Mouse (Mus musculus) liver, embryonic 11.5 days (tissue): Measurements from ENCODE around the gene Psrc1. TPM values are rescaled to one million over a fixed set of nuclear protein-coding genes. Genes with fewer than 3 reads are reported as not detected.
A peak's percentile ranks its signal among the peaks of the same experiment; 100 is the strongest.

Experiments
- ATAC-seq: fragments of 200-750 bp; cut with Nextera tagmentation; replicated peaks from 2 replicates; pipeline ENCODE4 v1.8.0; 2017; ENCODE audit warnings: moderate number of reproducible peaks, mild to moderate bottlenecking, moderate TSS enrichment, moderate library complexity; ENCODE audit not compliant: low FRiP score
- DNase-seq: peaks from one replicate; pipeline ENCODE4 v3.0.0-alpha.2; 2017; ENCODE audit warnings: low spot score
- H3K27ac ChIP-seq: fragments of 300-500 bp; sonication (generic); 2 replicates; pipeline ENCODE4 v1.5.1; 2014; ENCODE audit warnings: mild to moderate bottlenecking, low read depth, low read length, control low read depth
- H3K27me3 ChIP-seq: fragments of 300-500 bp; sonication (generic); replicated peaks from 2 replicates; pipeline ENCODE4 v1.6.1; 2014; ENCODE audit warnings: low read length, mixed read lengths; ENCODE audit not compliant: control insufficient read depth, insufficient read depth
- H3K36me3 ChIP-seq: fragments of 300-500 bp; sonication (generic); 2 replicates; pipeline ENCODE4 v1.6.1; 2014; ENCODE audit warnings: mild to moderate bottlenecking, low read length, moderate library complexity, mixed read lengths; ENCODE audit not compliant: control insufficient read depth, insufficient read depth
- H3K4me1 ChIP-seq: fragments of 300-500 bp; sonication (generic); replicated peaks from 2 replicates; pipeline ENCODE4 v1.6.1; 2014; ENCODE audit warnings: low read length, mixed read lengths; ENCODE audit not compliant: control insufficient read depth, insufficient read depth
- H3K4me2 ChIP-seq: fragments of 300-500 bp; sonication (generic); 2 replicates; pipeline ENCODE4 v1.6.1; 2014; ENCODE audit warnings: mild to moderate bottlenecking, control low read depth, moderate library complexity
- H3K4me3 ChIP-seq: fragments of 300-500 bp; sonication (generic); 2 replicates; pipeline ENCODE4 v1.5.1; 2014; ENCODE audit warnings: low read depth, low read length, control low read depth
- H3K9ac ChIP-seq: fragments of 300-500 bp; sonication (generic); 2 replicates; pipeline ENCODE4 v1.6.1; 2014; ENCODE audit warnings: low read depth, low read length, control low read depth
- H3K9me3 ChIP-seq: fragments of 300-500 bp; sonication (generic); 2 replicates; pipeline ENCODE4 v1.6.1; 2016; ENCODE audit warnings: low read length, inconsistent platforms, mixed read lengths; ENCODE audit not compliant: control insufficient read depth
- WGBS: fragments of 180-500 bp; shearing (Covaris S2); extraction: QIAGEN DNeasy Blood & Tissue Kit; methylation state at CpG from one replicate; pipeline ENCODE4 v1.1.7; 2014; 5-methylcytosine and 5-hydroxymethylcytosine counted together
- polyA plus RNA-seq: library from polyadenylated mRNA; unstranded; fragments of >200 nt; fragmentation: Nextera tagmentation; extraction: Ambion mirVana; gene quantifications from 2 replicates; pipeline ENCODE4 v1.2.1, GENCODE M21; 2014

The Psrc1 gene
- polyA plus RNA-seq, 1 experiment from 2014 or later: 33.2 TPM

DNA sequence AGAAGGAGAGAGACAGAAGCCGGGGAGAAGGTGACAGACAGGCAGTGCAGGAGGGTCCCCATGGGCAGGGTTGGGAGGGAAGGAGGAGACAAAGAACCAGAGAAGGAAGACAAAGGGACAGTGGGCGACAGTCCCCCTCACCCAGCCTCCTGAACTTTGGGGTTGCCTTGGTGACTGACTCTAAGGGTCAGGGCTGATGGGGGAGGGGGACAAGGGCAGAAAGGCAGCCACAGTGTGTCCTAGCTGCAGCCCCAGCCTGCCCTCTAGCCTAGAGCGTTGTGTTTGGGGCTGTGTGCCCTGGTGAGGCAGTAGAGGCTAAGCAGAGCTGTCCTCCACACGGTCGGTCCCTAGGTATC lies 26.7 kb downstream of the Psrc1 start:
- Histone ChIP-seq H3K4me2 (no peak overlapping the region), H3K9ac (no peak overlapping the region), H3K9me3 (no peaks in the 10 kb centered on the region; the same call in 1 of the 2 replicates), H3K4me1 (peaks cover 3% of the 10 kb centered on the region; the same call in 1 of the 2 replicates), H3K4me3 (no peak overlapping the region), H3K27ac (no peak overlapping the region), H3K27me3 (peaks cover 9% of the 10 kb centered on the region), H3K36me3 (no peaks in the 10 kb centered on the region; the same call in none of the 2 replicates)
- ATAC-seq (no peak), DNase-seq (no peak)
- 39% methylated on average over 5 of the region's 5 CpGs for WGBS

DNA sequence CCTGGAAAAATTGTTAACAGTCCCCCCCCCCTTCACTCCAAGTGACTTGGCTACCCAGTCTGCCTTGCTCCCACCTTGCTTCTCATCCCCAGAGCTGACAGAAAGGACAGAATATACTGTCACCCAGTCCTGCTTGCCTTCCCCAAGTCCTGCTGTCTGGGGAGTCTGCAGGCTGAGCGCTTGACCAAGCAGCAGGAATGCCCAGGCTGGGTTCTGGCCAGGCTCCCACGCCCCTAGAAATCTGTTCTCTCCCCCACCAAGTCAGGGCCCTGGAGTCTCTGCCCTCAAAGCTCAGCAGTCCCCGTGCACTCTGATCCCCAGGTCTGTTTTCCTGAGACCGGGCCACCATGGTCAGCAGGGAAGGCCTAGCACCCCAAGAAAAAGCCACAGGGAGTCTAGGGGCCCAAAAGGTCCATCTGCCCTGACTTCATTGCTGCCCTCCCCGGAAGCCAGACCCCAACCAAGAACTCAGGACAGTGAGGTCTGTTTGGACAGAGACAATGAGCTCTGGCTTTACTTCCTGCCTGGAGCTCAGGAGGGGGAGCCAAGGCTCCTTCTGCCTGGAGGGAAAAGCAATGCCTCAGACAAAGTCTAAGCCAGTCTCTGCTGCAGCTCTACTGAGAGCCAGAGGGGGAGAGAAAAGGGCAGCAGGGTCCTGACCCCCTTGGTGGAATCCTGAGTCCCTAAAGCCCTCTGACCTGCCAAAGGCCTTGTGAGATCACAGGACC lies 27.6 kb downstream of the Psrc1 start:
- Histone ChIP-seq H3K27me3 (peaks cover 11% of the 10 kb centered on the region), H3K27ac (no peak overlapping the region)

GRCm38 (mm10) chr3:108411754-108412121 lies 28.1 kb downstream of the Psrc1 start:
- H3K4me3 ChIP-seq: no peak overlapping the region
- H3K27ac ChIP-seq: no peak overlapping the region
- peaks cover 16% of the 10 kb centered on the region for H3K27me3 ChIP-seq
- no peaks in the 10 kb centered on the region; the same call in 1 of the 2 replicates for H3K9me3 ChIP-seq
- H3K4me1 ChIP-seq: peaks cover 7% of the 10 kb centered on the region; the same call in 1 of the 2 replicates
- no peak overlapping the region for H3K9ac ChIP-seq
- H3K4me2 ChIP-seq: no peak overlapping the region
- H3K36me3 ChIP-seq: no peaks in the 10 kb centered on the region; the same call in none of the 2 replicates
- DNase-seq (no peak), ATAC-seq (no peak)
- WGBS: 69% methylated on average over 8 of the region's 8 CpGs

More for the DNA sequence above, 27.6 kb downstream of the Psrc1 start:
- Histone ChIP-seq H3K4me1 (peaks cover 7% of the 10 kb centered on the region; the same call in 1 of the 2 replicates), H3K9ac (0 out of 2 replicates have a peak overlapping the region, but pooled peaks have one; percentile 7), H3K4me2 (no peak overlapping the region), H3K36me3 (no peaks in the 10 kb centered on the region; the same call in none of the 2 replicates), H3K9me3 (no peaks in the 10 kb centered on the region; the same call in 1 of the 2 replicates), H3K4me3 (no peak overlapping the region)
- DNase-seq (no peak), ATAC-seq (no peak)
- WGBS: 64% methylated on average over 5 of the region's 5 CpGs

DNA sequence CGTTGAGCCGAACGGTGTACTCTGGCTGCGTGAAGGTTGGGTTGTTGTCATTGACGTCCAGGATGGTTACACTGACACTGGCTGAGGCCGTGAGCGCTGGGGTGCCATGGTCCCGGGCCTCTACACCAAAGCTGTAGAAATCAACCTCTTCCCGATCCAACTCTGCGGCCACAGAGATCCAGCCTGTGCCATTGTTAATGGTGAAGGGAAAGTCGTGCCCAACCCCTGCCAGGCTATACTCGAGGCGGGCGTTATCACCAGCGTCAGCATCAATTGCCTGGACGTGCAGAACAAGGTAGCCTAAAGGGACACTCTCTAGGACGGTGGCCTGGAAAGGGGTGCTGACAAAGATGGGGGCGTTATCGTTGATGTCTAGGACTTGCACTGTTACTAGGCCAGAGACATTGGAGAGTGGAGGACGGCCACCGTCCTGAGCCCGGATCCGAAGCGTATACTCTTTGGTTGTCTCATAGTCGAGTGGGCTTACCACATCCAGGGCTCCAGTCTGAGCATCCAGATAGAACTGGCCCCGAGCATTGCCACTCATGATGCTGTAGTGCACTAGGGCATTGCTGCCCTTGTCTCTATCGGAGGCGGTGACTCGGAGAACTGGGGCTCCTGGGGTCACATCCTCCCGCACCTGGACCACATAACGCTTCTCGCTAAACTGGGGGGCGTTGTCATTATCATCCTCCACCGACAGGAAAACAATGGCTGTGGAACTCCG lies 30.2 kb downstream of the Psrc1 start:
- ATAC-seq (no peak), DNase-seq (no peak)
- Histone ChIP-seq H3K9me3 (no peaks in the 10 kb centered on the region; the same call in 1 of the 2 replicates), H3K4me2 (no peak overlapping the region), H3K4me1 (peaks cover 7% of the 10 kb centered on the region; the same call in 1 of the 2 replicates), H3K36me3 (no peaks in the 10 kb centered on the region; the same call in none of the 2 replicates), H3K27me3 (peaks cover 30% of the 10 kb centered on the region), H3K27ac (no peak overlapping the region), H3K9ac (no peak overlapping the region), H3K4me3 (no peak overlapping the region)
- 93% methylated on average over 35 of the region's 35 CpGs for WGBS

GRCm38 (mm10) chr3:108414857-108415830 lies 31.5 kb downstream of the Psrc1 start, which contains the start of gene Celsr2:
TSS of gene Celsr2 (minus strand) at chr3:108415552.
- Histone ChIP-seq H3K9ac (peak within 1 kb of the TSS; percentile 68), H3K4me1 (peaks cover 7% of the 10 kb centered on the region; the same call in 1 of the 2 replicates), H3K27ac (no peak within 1 kb of the TSS), H3K36me3 (no peaks in the 10 kb centered on the region; the same call in none of the 2 replicates), H3K9me3 (no peaks in the 10 kb centered on the region; the same call in 1 of the 2 replicates), H3K27me3 (peaks cover 30% of the 10 kb centered on the region), H3K4me3 (peak within 1 kb of the TSS; percentile 73), H3K4me2 (peak within 1 kb of the TSS; percentile 100)
- WGBS: 7% methylated on average over 59 of the region's 67 CpGs
- ATAC-seq: peak; percentile 40; the same call in 1 of the 2 replicates
- DNase-seq: peak; percentile 69

- Histone ChIP-seq H3K9ac (peak overlapping the region; percentile 68), H3K27ac (no peak overlapping the region), H3K4me3 (peak overlapping the region; percentile 73), H3K9me3 (no peaks in the 10 kb centered on the region; the same call in 1 of the 2 replicates), H3K36me3 (no peaks in the 10 kb centered on the region; the same call in none of the 2 replicates), H3K4me2 (peak overlapping the region; percentile 100), H3K4me1 (peaks cover 7% of the 10 kb centered on the region; the same call in 1 of the 2 replicates), H3K27me3 (peaks cover 30% of the 10 kb centered on the region)
- DNase-seq: peak; percentile 84
- ATAC-seq: peak; percentile 82
- WGBS: 0% methylated on average over 47 of the region's 48 CpGs
These were observed 32.2 kb downstream of the Psrc1 start for GRCm38 (mm10) chr3:108415831-108416223.

DNA sequence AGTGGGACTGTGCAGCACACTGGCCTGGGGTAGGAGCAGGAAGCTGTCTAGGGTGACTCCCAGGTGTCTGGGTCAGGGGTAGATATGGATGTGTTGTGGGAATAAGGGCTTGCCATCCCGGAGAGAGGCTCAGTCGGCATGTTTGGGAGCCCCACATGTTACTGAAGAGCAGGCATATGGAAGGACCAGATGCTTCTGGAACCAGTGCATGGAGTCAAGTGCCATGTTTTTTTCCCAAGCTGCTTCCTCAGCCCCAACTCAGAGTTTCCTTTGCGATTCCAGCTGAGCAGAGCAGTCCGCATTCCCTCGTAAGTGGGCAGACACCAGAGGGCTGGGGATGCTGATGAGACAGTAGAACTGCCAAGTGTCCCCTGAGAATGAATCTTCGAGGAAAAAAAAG lies 39.4 kb downstream of the Psrc1 start:
- Histone ChIP-seq H3K9ac (no peak overlapping the region), H3K27me3 (peaks cover 4% of the 10 kb centered on the region; the same call in 1 of the 2 replicates), H3K4me2 (no peak overlapping the region), H3K27ac (no peak overlapping the region), H3K9me3 (no peaks in the 10 kb centered on the region), H3K36me3 (peaks cover 16% of the 10 kb centered on the region), H3K4me1 (peaks cover 4% of the 10 kb centered on the region; the same call in 1 of the 2 replicates), H3K4me3 (no peak overlapping the region)
- no peak for ATAC-seq
- WGBS: 38% methylated on average over 6 of the region's 6 CpGs
- DNase-seq: no peak
